Mouse (Mus musculus) neural tube, embryonic 13.5 days (tissue): ENCODE results near the gene Acaca. TPM values are rescaled to one million over a fixed set of nuclear protein-coding genes. Genes with fewer than 3 reads are reported as not detected.

ENCODE experiments used
- ATAC-seq: fragments of 200-750 bp; cut with Nextera tagmentation; 2 replicates; pipeline ENCODE4 v1.8.0; 2017; ENCODE audit warnings: low read depth, mild to moderate bottlenecking, moderate TSS enrichment, moderate library complexity
- H3K27ac ChIP-seq: fragments of 300-500 bp; sonication (generic); replicated peaks from 2 replicates; pipeline ENCODE4 v1.5.1; 2015; ENCODE audit warnings: moderate library complexity, mild to moderate bottlenecking, inconsistent platforms
- H3K27me3 ChIP-seq: fragments of 300-500 bp; sonication (generic); 2 replicates; pipeline ENCODE4 v1.6.1; 2015; ENCODE audit warnings: mild to moderate bottlenecking, inconsistent platforms
- H3K36me3 ChIP-seq: fragments of 300-500 bp; sonication (generic); 2 replicates; pipeline ENCODE4 v1.6.1; 2015; ENCODE audit warnings: mild to moderate bottlenecking, inconsistent platforms
- H3K4me1 ChIP-seq: fragments of 300-500 bp; sonication (generic); replicated peaks from 2 replicates; pipeline ENCODE4 v1.6.1; 2015; ENCODE audit warnings: inconsistent platforms
- H3K4me2 ChIP-seq: fragments of 300-500 bp; sonication (generic); 2 replicates; pipeline ENCODE4 v1.6.1; 2015; ENCODE audit warnings: inconsistent platforms, mild to moderate bottlenecking, moderate library complexity
- H3K4me3 ChIP-seq: fragments of 300-500 bp; sonication (generic); 2 replicates; pipeline ENCODE4 v1.5.1; 2015; ENCODE audit warnings: mild to moderate bottlenecking, inconsistent platforms
- H3K9ac ChIP-seq: fragments of 300-500 bp; sonication (generic); 2 replicates; pipeline ENCODE4 v1.6.1; 2015; ENCODE audit warnings: moderate library complexity, mild to moderate bottlenecking, inconsistent platforms
- H3K9me3 ChIP-seq: fragments of 300-500 bp; sonication (generic); 2 replicates; pipeline ENCODE4 v1.6.1; 2016; ENCODE audit warnings: inconsistent platforms
- WGBS: fragments of 180-500 bp; shearing (Covaris S2); methylation state at CpG from one replicate; pipeline ENCODE4 v1.1.7; 2015; 5-methylcytosine and 5-hydroxymethylcytosine counted together
- polyA plus RNA-seq: library from polyadenylated mRNA; unstranded; fragments of >200 nt; fragmentation: Nextera tagmentation; extraction: Ambion mirVana; gene quantifications from 2 replicates; pipeline ENCODE4 v1.2.1, GENCODE M21; 2015

Gene Acaca
- polyA plus RNA-seq, 1 experiment from 2014 or later, result 22.6 TPM

GRCm38 (mm10) chr11:84264490-84264889 lies 135.0 kb downstream of the Acaca start:
- no peaks in the 10 kb centered on the region for H3K27me3 ChIP-seq
- no peak overlapping the region for H3K4me2 ChIP-seq
- ATAC-seq, result no peak
- H3K9ac ChIP-seq, result no peak overlapping the region
- H3K4me3 ChIP-seq, result no peak overlapping the region
- H3K9me3 ChIP-seq, result no peaks in the 10 kb centered on the region
- H3K4me1 ChIP-seq, result no peaks in the 10 kb centered on the region
- H3K27ac ChIP-seq, result no peak overlapping the region
- 65% methylated on average over 3 of the region's 3 CpGs for WGBS
- H3K36me3 ChIP-seq, result peaks cover 63% of the 10 kb centered on the region

GRCm38 (mm10) chr11:84268068-84268467 lies 138.6 kb downstream of the Acaca start:
- H3K4me2 ChIP-seq, result no peak overlapping the region
- H3K9me3 ChIP-seq, result no peaks in the 10 kb centered on the region
- no peak for ATAC-seq
- H3K27ac ChIP-seq, result no peak overlapping the region
- H3K4me1 ChIP-seq, result peaks cover 22% of the 10 kb centered on the region
- no peak overlapping the region for H3K9ac ChIP-seq
- no peak overlapping the region for H3K4me3 ChIP-seq
- no peaks in the 10 kb centered on the region for H3K27me3 ChIP-seq
- peaks cover 49% of the 10 kb centered on the region for H3K36me3 ChIP-seq

GRCm38 (mm10) chr11:84270511-84270910 lies 141.0 kb downstream of the Acaca start:
- 0 out of 2 replicates have a peak overlapping the region, but pooled peaks have one; percentile 79 for H3K27ac ChIP-seq
- WGBS, result 66% methylated on average over 3 of the region's 3 CpGs
- H3K36me3 ChIP-seq, result peaks cover 40% of the 10 kb centered on the region
- H3K27me3 ChIP-seq, result no peaks in the 10 kb centered on the region
- ATAC-seq, result no peak
- no peak overlapping the region for H3K4me3 ChIP-seq
- H3K9me3 ChIP-seq, result no peaks in the 10 kb centered on the region
- no peak overlapping the region for H3K9ac ChIP-seq
- no peak overlapping the region for H3K4me2 ChIP-seq
- H3K4me1 ChIP-seq, result peaks cover 22% of the 10 kb centered on the region

GRCm38 (mm10) chr11:84271948-84272347 lies 142.5 kb downstream of the Acaca start:
- Histone ChIP-seq H3K27me3 (no peaks in the 10 kb centered on the region), H3K27ac (peak overlapping the region; percentile 79), H3K4me3 (no peak overlapping the region), H3K4me2 (no peak overlapping the region), H3K9me3 (no peaks in the 10 kb centered on the region), H3K9ac (no peak overlapping the region), H3K4me1 (peaks cover 30% of the 10 kb centered on the region), H3K36me3 (peaks cover 28% of the 10 kb centered on the region)
- peak; percentile 59; the same call in 1 of the 2 replicates for ATAC-seq
- WGBS, result 39% methylated on average over 10 of the region's 10 CpGs

- ATAC-seq, result no peak
- Histone ChIP-seq H3K36me3 (peaks cover 24% of the 10 kb centered on the region), H3K9ac (no peak overlapping the region), H3K27me3 (no peaks in the 10 kb centered on the region), H3K4me2 (no peak overlapping the region), H3K4me3 (no peak overlapping the region), H3K9me3 (no peaks in the 10 kb centered on the region), H3K27ac (peak overlapping the region; percentile 79), H3K4me1 (peaks cover 36% of the 10 kb centered on the region)
- WGBS, result 67% methylated on average over 3 of the region's 3 CpGs
Observed at GRCm38 (mm10) chr11:84272574-84272973, 143.1 kb downstream of the Acaca start.

GRCm38 (mm10) chr11:84276979-84277378 lies 147.5 kb downstream of the Acaca start:
- H3K27me3 ChIP-seq, result no peaks in the 10 kb centered on the region
- peaks cover 20% of the 10 kb centered on the region for H3K36me3 ChIP-seq
- peaks cover 26% of the 10 kb centered on the region for H3K4me1 ChIP-seq
- H3K9ac ChIP-seq, result no peak overlapping the region
- H3K27ac ChIP-seq, result no peak overlapping the region
- H3K4me2 ChIP-seq, result no peak overlapping the region
- ATAC-seq, result no peak
- WGBS, result 23% methylated on average over 5 of the region's 5 CpGs
- no peaks in the 10 kb centered on the region for H3K9me3 ChIP-seq
- H3K4me3 ChIP-seq, result no peak overlapping the region

- peak; percentile 53; the same call in 1 of the 2 replicates for ATAC-seq
- 54% methylated on average over 5 of the region's 5 CpGs for WGBS
Observed at GRCm38 (mm10) chr11:84281280-84281679, 151.8 kb downstream of the Acaca start.

GRCm38 (mm10) chr11:84282944-84283703 lies 153.7 kb downstream of the Acaca start:
- H3K36me3 ChIP-seq, result peaks cover 16% of the 10 kb centered on the region; the same call in 1 of the 2 replicates
- H3K4me1 ChIP-seq, result peaks cover 14% of the 10 kb centered on the region
- H3K27ac ChIP-seq, result peak overlapping the region; percentile 64
- no peak overlapping the region for H3K4me2 ChIP-seq
- 64% methylated on average over 7 of the region's 7 CpGs for WGBS
- no peak overlapping the region for H3K4me3 ChIP-seq
- no peaks in the 10 kb centered on the region for H3K27me3 ChIP-seq
- peak overlapping the region; percentile 34; the same call in 1 of the 2 replicates for H3K9ac ChIP-seq
- no peaks in the 10 kb centered on the region for H3K9me3 ChIP-seq
- ATAC-seq, result 0 out of 2 replicates have a peak, but pooled peaks have one; percentile 43

More at GRCm38 (mm10) chr11:84281280-84281679, 151.8 kb downstream of the Acaca start:
- peaks cover 24% of the 10 kb centered on the region for H3K4me1 ChIP-seq
- H3K4me2 ChIP-seq, result no peak overlapping the region
- no peak overlapping the region for H3K4me3 ChIP-seq
- no peaks in the 10 kb centered on the region for H3K27me3 ChIP-seq
- H3K36me3 ChIP-seq, result peaks cover 20% of the 10 kb centered on the region
- H3K27ac ChIP-seq, result peak overlapping the region; percentile 49
- no peak overlapping the region; the same call in 1 of the 2 replicates for H3K9ac ChIP-seq
- no peaks in the 10 kb centered on the region for H3K9me3 ChIP-seq

GRCm38 (mm10) chr11:84290781-84291180 lies 161.3 kb downstream of the Acaca start:
- H3K4me3 ChIP-seq, result no peak overlapping the region
- H3K4me1 ChIP-seq, result peaks cover 15% of the 10 kb centered on the region; the same call in 1 of the 2 replicates
- H3K9ac ChIP-seq, result no peak overlapping the region
- H3K27me3 ChIP-seq, result no peaks in the 10 kb centered on the region
- ATAC-seq, result no peak
- no peaks in the 10 kb centered on the region for H3K9me3 ChIP-seq
- H3K27ac ChIP-seq, result no peak overlapping the region
- H3K4me2 ChIP-seq, result no peak overlapping the region
- 67% methylated on average over 3 of the region's 3 CpGs for WGBS
- no peaks in the 10 kb centered on the region for H3K36me3 ChIP-seq

- H3K9me3 ChIP-seq, result no peaks in the 10 kb centered on the region
- 72% methylated on average over 3 of the region's 3 CpGs for WGBS
- H3K4me1 ChIP-seq, result peaks cover 9% of the 10 kb centered on the region; the same call in 1 of the 2 replicates
- no peak overlapping the region for H3K9ac ChIP-seq
- ATAC-seq, result no peak
- H3K4me2 ChIP-seq, result no peak overlapping the region
- H3K27ac ChIP-seq, result no peak overlapping the region; the same call in 1 of the 2 replicates
- H3K4me3 ChIP-seq, result no peak overlapping the region
- H3K27me3 ChIP-seq, result no peaks in the 10 kb centered on the region
- H3K36me3 ChIP-seq, result no peaks in the 10 kb centered on the region
Observed at GRCm38 (mm10) chr11:84292532-84292931, 163.1 kb downstream of the Acaca start.

GRCm38 (mm10) chr11:84293288-84293687 lies 163.8 kb downstream of the Acaca start:
- 45% methylated on average over 3 of the region's 3 CpGs for WGBS
- H3K27ac ChIP-seq, result no peak overlapping the region; the same call in 1 of the 2 replicates
- no peak; the same call in 1 of the 2 replicates for ATAC-seq

GRCm38 (mm10) chr11:84296337-84296736 lies 166.9 kb downstream of the Acaca start:
- Histone ChIP-seq H3K4me1 (peaks cover 9% of the 10 kb centered on the region; the same call in 1 of the 2 replicates), H3K9ac (no peak overlapping the region), H3K9me3 (no peaks in the 10 kb centered on the region), H3K4me3 (no peak overlapping the region), H3K36me3 (peaks cover 12% of the 10 kb centered on the region), H3K27me3 (no peaks in the 10 kb centered on the region), H3K4me2 (no peak overlapping the region), H3K27ac (no peak overlapping the region)
- WGBS, result 94% methylated on average over 2 of the region's 2 CpGs
- no peak for ATAC-seq

More at GRCm38 (mm10) chr11:84293288-84293687, 163.8 kb downstream of the Acaca start:
- H3K4me3 ChIP-seq, result no peak overlapping the region
- no peak overlapping the region for H3K4me2 ChIP-seq
- no peaks in the 10 kb centered on the region for H3K9me3 ChIP-seq
- H3K9ac ChIP-seq, result no peak overlapping the region
- peaks cover 9% of the 10 kb centered on the region; the same call in 1 of the 2 replicates for H3K4me1 ChIP-seq
- H3K27me3 ChIP-seq, result no peaks in the 10 kb centered on the region
- H3K36me3 ChIP-seq, result no peaks in the 10 kb centered on the region
